Mouse (Mus musculus) heart, postnatal 0 days (tissue): ENCODE measurements around the gene Elf2.

ENCODE experiments used
- CTCF ChIP-seq: IDR thresholded peaks from 2 replicates; pipeline ENCODE4 v1.5.1; 2016; ENCODE audit warnings: antibody characterized with exemption, control low read depth, low read depth
- EP300 ChIP-seq: IDR thresholded peaks from 2 replicates; pipeline ENCODE4 v1.6.1; 2016; ENCODE audit warnings: antibody characterized with exemption, low read depth

- no peak for TF ChIP-seq CTCF
- no peak for TF ChIP-seq EP300
Measured at GRCm38 (mm10) chr3:51339734-51340551, 520 bp downstream of the Elf2 start.
